Comparison of ENCODE assay signal across 10 mouse cellular contexts in genomic region chr4:140815996-140816917, GRCm38 (mm10). TPM values are rescaled to one million over a fixed set of nuclear protein-coding genes. Genes with fewer than 3 reads are reported as not detected.
DNase-seq lines count a peak whose midpoint lies in the region; ATAC-seq and TF ChIP-seq lines count a peak whose summit lies in the region.
"Had no signal": no experiment of that assay in that cellular context is flagged by ENCODE, and none has a peak within 500 bp of the region (broad histone marks: within the 10 kb centered on the region; RNA-seq: fewer than 3 reads in every experiment).

No protein-coding gene starts in this region.

- no peak overlapping the region for H3K27ac ChIP-seq in embryonic facial prominence, embryonic 14.5 days (replicated peaks; ENCODE audit: low read depth, low read length)
- no peak overlapping the region for H3K27ac ChIP-seq in embryonic facial prominence, embryonic 10.5 days (replicated peaks)
- no peak overlapping the region for H3K27ac ChIP-seq in ES-Bruce4 (ENCODE audit: insufficient read depth, low read length)
- no peak overlapping the region for H3K27ac ChIP-seq in midbrain, postnatal 0 days (ENCODE audit: low read depth, low read length)
- H3K27ac ChIP-seq: embryonic facial prominence, embryonic 12.5 days had no signal

- peaks cover 16% of the 10 kb centered on the region; the same call in 1 of the 2 replicates for H3K4me1 ChIP-seq in embryonic facial prominence, embryonic 14.5 days (ENCODE audit: control insufficient read depth, insufficient read depth, low read length)
- H3K4me1 ChIP-seq in embryonic facial prominence, embryonic 10.5 days: peaks cover 53% of the 10 kb centered on the region
- H3K4me1 ChIP-seq in ES-Bruce4 (ENCODE audit: control insufficient read depth, insufficient read depth, low read length): peaks cover 13% of the 10 kb centered on the region
- peaks cover 4% of the 10 kb centered on the region; the same call in 1 of the 2 replicates for H3K4me1 ChIP-seq in lung, adult 2 months (ENCODE audit: control insufficient read depth, insufficient read depth, low read length)
- H3K4me1 ChIP-seq in midbrain, postnatal 0 days (ENCODE audit: insufficient read depth, low read length): no peaks in the 10 kb centered on the region

- no peak overlapping the region for H3K9ac ChIP-seq in embryonic facial prominence, embryonic 14.5 days (ENCODE audit: low read depth, low read length)
- no peak overlapping the region for H3K9ac ChIP-seq in ES-Bruce4 (ENCODE audit: low read depth, poor library complexity, severe bottlenecking)
- H3K9ac ChIP-seq in midbrain, postnatal 0 days (replicated peaks; ENCODE audit: low read length, poor library complexity, severe bottlenecking): no peak overlapping the region
- H3K9ac ChIP-seq: embryonic facial prominence, embryonic 12.5 days had no signal

- TF ChIP-seq EP300 in ES-Bruce4 (IDR thresholded peaks at IDR 0.05; ENCODE audit: insufficient read depth, low read depth, low read length): peak; percentile 43; the same call in 1 of the 2 replicates

- 38% methylated on average over 10 of the region's 10 CpGs for WGBS in embryonic facial prominence, embryonic 14.5 days
- WGBS in embryonic facial prominence, embryonic 10.5 days: 65% methylated on average over 10 of the region's 10 CpGs
- 20% methylated on average over 10 of the region's 10 CpGs for WGBS in lung, adult 2 months
- 58% methylated on average over 10 of the region's 10 CpGs for whole genome bisulfite sequencing in midbrain, postnatal 0 days

- no peak overlapping the region for H3K4me3 ChIP-seq in embryonic facial prominence, embryonic 14.5 days (ENCODE audit: low read depth, low read length)
- H3K4me3 ChIP-seq in embryonic facial prominence, embryonic 10.5 days: no peak overlapping the region
- H3K4me3 ChIP-seq in ES-Bruce4 (ENCODE audit: low read depth, low read length): no peak overlapping the region
- H3K4me3 ChIP-seq in lung, adult 2 months (replicated peaks; ENCODE audit: extremely low read depth, low read depth, low read length): no peak overlapping the region
- H3K4me3 ChIP-seq in midbrain, postnatal 0 days (ENCODE audit: low read depth, low read length): no peak overlapping the region
- H3K4me3 ChIP-seq: embryonic facial prominence, embryonic 12.5 days had no signal

- no peak for TF ChIP-seq POLR2A in ES-Bruce4 (IDR thresholded peaks at IDR 0.05; ENCODE audit: insufficient read depth, low read length)
- no peak for TF ChIP-seq POLR2A in lung, adult 2 months (IDR thresholded peaks at IDR 0.05; ENCODE audit: borderline replicate concordance, extremely low read depth, low read depth, low read length)

- H3K9me3 ChIP-seq in embryonic facial prominence, embryonic 14.5 days (ENCODE audit: control insufficient read depth, low read length): no peaks in the 10 kb centered on the region
- H3K9me3 ChIP-seq in embryonic facial prominence, embryonic 10.5 days: 0 out of 2 replicates have a peak, but pooled peaks cover 4% of the 10 kb centered on the region
- H3K9me3 ChIP-seq in ES-Bruce4 (replicated peaks; ENCODE audit: control insufficient read depth, insufficient read depth, low read length, poor library complexity, severe bottlenecking): no peaks in the 10 kb centered on the region
- no peaks in the 10 kb centered on the region for H3K9me3 ChIP-seq in midbrain, postnatal 0 days (ENCODE audit: low read length)
- H3K9me3 ChIP-seq: embryonic facial prominence, embryonic 12.5 days had no signal

- H3K4me2 ChIP-seq in embryonic facial prominence, embryonic 14.5 days (ENCODE audit: low read depth, low read length): no peak overlapping the region
- H3K4me2 ChIP-seq in midbrain, postnatal 0 days (ENCODE audit: low read depth, low read length, poor library complexity, severe bottlenecking): no peak overlapping the region
- H3K4me2 ChIP-seq: embryonic facial prominence, embryonic 12.5 days had no signal

- TF ChIP-seq CTCF in ES-Bruce4 (IDR thresholded peaks at IDR 0.05; ENCODE audit: low read depth, low read length): no peak
- TF ChIP-seq CTCF in lung, adult 2 months (IDR thresholded peaks at IDR 0.05; ENCODE audit: insufficient read depth, low read length): no peak
- no peak for TF ChIP-seq CTCF in midbrain, postnatal 0 days (IDR thresholded peaks at IDR 0.05)

- ATAC-seq in embryonic facial prominence, embryonic 14.5 days (ENCODE audit: low read depth): no peak
- ATAC-seq in inflammation-experienced regulatory T-cells, adult 6 months: peak; percentile 55
- no peak for ATAC-seq in midbrain, postnatal 0 days (ENCODE audit: low FRiP score)

- DNase-seq in embryonic facial prominence, embryonic 14.5 days (ENCODE audit: low spot score): peak; percentile 17
- no peak for DNase-seq in embryonic facial prominence, embryonic 10.5 days (ENCODE audit: low spot score)
- DNase-seq in lung, adult 2 months: peak; percentile 10
- no peak for DNase-seq in yolk sac, embryonic 10.5 days (ENCODE audit: low spot score)
- DNase-seq in midbrain, postnatal 0 days (ENCODE audit: low spot score): no peak
- DNase-seq in cerebellum, adult 11 months: no peak

- H3K36me3 ChIP-seq in embryonic facial prominence, embryonic 14.5 days (ENCODE audit: control insufficient read depth, insufficient read depth, low read length): no peaks in the 10 kb centered on the region
- no peaks in the 10 kb centered on the region for H3K36me3 ChIP-seq in embryonic facial prominence, embryonic 10.5 days (replicated peaks)
- no peaks in the 10 kb centered on the region for H3K36me3 ChIP-seq in ES-Bruce4 (ENCODE audit: control insufficient read depth, insufficient read depth, low read length, poor library complexity, severe bottlenecking)
- no peaks in the 10 kb centered on the region for H3K36me3 ChIP-seq in midbrain, postnatal 0 days (ENCODE audit: insufficient read depth, low read length)
- H3K36me3 ChIP-seq: embryonic facial prominence, embryonic 12.5 days had no signal

- no peaks in the 10 kb centered on the region for H3K27me3 ChIP-seq in embryonic facial prominence, embryonic 14.5 days (replicated peaks; ENCODE audit: control insufficient read depth, insufficient read depth, low read length)
- H3K27me3 ChIP-seq in embryonic facial prominence, embryonic 10.5 days (replicated peaks; ENCODE audit: low read depth, poor library complexity, severe bottlenecking): peaks cover 24% of the 10 kb centered on the region
- no peaks in the 10 kb centered on the region for H3K27me3 ChIP-seq in ES-Bruce4 (ENCODE audit: control insufficient read depth, insufficient read depth, low read length, poor library complexity, severe bottlenecking)
- peaks cover 14% of the 10 kb centered on the region; the same call in 1 of the 2 replicates for H3K27me3 ChIP-seq in midbrain, postnatal 0 days (ENCODE audit: insufficient read depth, low read length)
- H3K27me3 ChIP-seq: embryonic facial prominence, embryonic 12.5 days had no signal

RNA-seq across cellular contexts. Expression of gene Padi3, which starts 5.8 kb away (rescaled TPM):
- polyA plus RNA-seq in embryonic facial prominence, embryonic 14.5 days (2014; fragmentation: Nextera tagmentation; extraction: Ambion mirVana): 0.38 and 0.47 TPM in 2 replicates
- polyA plus RNA-seq in embryonic facial prominence, embryonic 10.5 days (2016; fragmentation: Nextera tagmentation; extraction: Ambion mirVana): 0.28 and 0.60 TPM in 2 replicates
- 2.8 and 3.1 TPM in 2 replicates for polyA plus RNA-seq in ES-Bruce4 (2011; ENCODE audit: insufficient read depth, insufficient read length, low read depth, missing spikeins)
- polyA plus RNA-seq in inflammation-experienced regulatory T-cells, adult 6 months (2017; shearing (Covaris generic)): not detected
- polyA plus RNA-seq in lung, adult 2 months (2012; rRNA removed): 0.21 and 0.34 TPM in 2 replicates
- 0.14 TPM in 1 of 2 replicates, not detected in the other for total RNA-seq in midbrain, postnatal 0 days (2014; rRNA removed)
- not detected in 2 replicates for polyA plus RNA-seq in midbrain, postnatal 0 days (2015; fragmentation: Nextera tagmentation; extraction: Ambion mirVana)
- polyA plus RNA-seq: large intestine, adult 2 months had no signal

RNA-seq across cellular contexts. Expression of gene Padi1, which starts 29.3 kb away (rescaled TPM):
- polyA plus RNA-seq in embryonic facial prominence, embryonic 14.5 days (2014; fragmentation: Nextera tagmentation; extraction: Ambion mirVana): 0.07 and 0.28 TPM in 2 replicates
- polyA plus RNA-seq in embryonic facial prominence, embryonic 10.5 days (2016; fragmentation: Nextera tagmentation; extraction: Ambion mirVana): 0.10 and 0.22 TPM in 2 replicates
- polyA plus RNA-seq in ES-Bruce4 (2011; ENCODE audit: insufficient read depth, insufficient read length, low read depth, missing spikeins): 0.29 and 0.43 TPM in 2 replicates
- polyA plus RNA-seq in inflammation-experienced regulatory T-cells, adult 6 months (2017; shearing (Covaris generic)): under 1 TPM in 2 of 3 experiments, not detected in 1; 0.28 to 0.36 TPM
- 0.36 and 1.9 TPM in 2 replicates for polyA plus RNA-seq in lung, adult 2 months (2012; rRNA removed)
- 0.14 and 0.16 TPM in 2 replicates for total RNA-seq in midbrain, postnatal 0 days (2014; rRNA removed)
- 0.06 TPM in 1 of 2 replicates, not detected in the other for polyA plus RNA-seq in midbrain, postnatal 0 days (2015; fragmentation: Nextera tagmentation; extraction: Ambion mirVana)

RNA-seq across cellular contexts. Expression of gene Padi4, which starts 42.2 kb away (rescaled TPM):
- polyA plus RNA-seq in embryonic facial prominence, embryonic 14.5 days (2014; fragmentation: Nextera tagmentation; extraction: Ambion mirVana): 0.14 and 0.38 TPM in 2 replicates
- 0.30 and 0.49 TPM in 2 replicates for polyA plus RNA-seq in embryonic facial prominence, embryonic 10.5 days (2016; fragmentation: Nextera tagmentation; extraction: Ambion mirVana)
- 2.2 and 2.3 TPM in 2 replicates for polyA plus RNA-seq in ES-Bruce4 (2011; ENCODE audit: insufficient read depth, insufficient read length, low read depth, missing spikeins)
- 1 to 10 TPM in 1 of 3 experiments, under 1 TPM in 2; 0.82 to 3.4 (median 0.96) TPM for polyA plus RNA-seq in inflammation-experienced regulatory T-cells, adult 6 months (2017; shearing (Covaris generic))
- 4.5 and 9.4 TPM in 2 replicates for polyA plus RNA-seq in lung, adult 2 months (2012; rRNA removed)
- 0.57 TPM in 1 of 2 replicates, not detected in the other for total RNA-seq in midbrain, postnatal 0 days (2014; rRNA removed)
- 0.07 and 0.09 TPM in 2 replicates for polyA plus RNA-seq in midbrain, postnatal 0 days (2015; fragmentation: Nextera tagmentation; extraction: Ambion mirVana)
- polyA plus RNA-seq: embryonic facial prominence, embryonic 12.5 days had no signal

Comparison
In these comparisons a context has a peak if more than half of its experiments do, and no peak if none do; other contexts are left out.
1. DNase-seq: peak in embryonic facial prominence, embryonic 14.5 days (single experiment) and lung, adult 2 months (single experiment); none in embryonic facial prominence, embryonic 10.5 days (single experiment), yolk sac, embryonic 10.5 days (single experiment), midbrain, postnatal 0 days (single experiment) and cerebellum, adult 11 months (single experiment).